Mouse (Mus musculus) liver, embryonic 16.5 days (tissue): ENCODE results near the gene Rasal2. TPM values are rescaled to one million over a fixed set of nuclear protein-coding genes. Genes with fewer than 3 reads are reported as not detected.
A peak's percentile ranks its signal among the peaks of the same experiment; 100 is the strongest.

ENCODE experiments used
- ATAC-seq: fragments of 200-750 bp; cut with Nextera tagmentation; 2 replicates; pipeline ENCODE4 v1.8.0; 2017; ENCODE audit warnings: low read depth, mild to moderate bottlenecking, moderate number of reproducible peaks, moderate library complexity
- H3K27ac ChIP-seq: fragments of 300-500 bp; sonication (generic); 2 replicates; pipeline ENCODE4 v1.5.1; 2014; ENCODE audit warnings: mild to moderate bottlenecking, low read length
- H3K27me3 ChIP-seq: fragments of 300-500 bp; sonication (generic); 2 replicates; pipeline ENCODE4 v1.6.1; 2014; ENCODE audit warnings: low read depth, low read length, mixed read lengths; ENCODE audit not compliant: control insufficient read depth, insufficient read depth
- H3K36me3 ChIP-seq: fragments of 300-500 bp; sonication (generic); 2 replicates; pipeline ENCODE4 v1.6.1; 2014; ENCODE audit warnings: mild to moderate bottlenecking; ENCODE audit not compliant: control insufficient read depth, insufficient read depth
- H3K4me1 ChIP-seq: fragments of 300-500 bp; sonication (generic); 2 replicates; pipeline ENCODE4 v1.6.1; 2014; ENCODE audit warnings: low read depth, low read length, mixed read lengths; ENCODE audit not compliant: control insufficient read depth
- H3K4me2 ChIP-seq: fragments of 300-500 bp; sonication (generic); 2 replicates; pipeline ENCODE4 v1.6.1; 2014; ENCODE audit warnings: low read depth, low read length, mixed read lengths
- H3K4me3 ChIP-seq: fragments of 300-500 bp; sonication (generic); 2 replicates; pipeline ENCODE4 v1.5.1; 2014; ENCODE audit warnings: low read depth, mild to moderate bottlenecking, low read length
- H3K9ac ChIP-seq: fragments of 300-500 bp; sonication (generic); 2 replicates; pipeline ENCODE4 v1.6.1; 2014; ENCODE audit warnings: low read depth, low read length
- H3K9me3 ChIP-seq: fragments of 300-500 bp; sonication (generic); replicated peaks from 2 replicates; pipeline ENCODE4 v1.6.1; 2016; ENCODE audit warnings: low read length; ENCODE audit not compliant: control insufficient read depth
- WGBS: fragments of 180-500 bp; shearing (Covaris S2); extraction: QIAGEN DNeasy Blood & Tissue Kit; methylation state at CpG from one replicate; pipeline ENCODE4 v1.1.7; 2014; ENCODE audit not compliant: insufficient replicate concordance; 5-methylcytosine and 5-hydroxymethylcytosine counted together
- polyA plus RNA-seq: library from polyadenylated mRNA; unstranded; fragments of >200 nt; fragmentation: Nextera tagmentation; extraction: Ambion mirVana; gene quantifications from 2 replicates; pipeline ENCODE4 v1.2.1, GENCODE M21; 2015

Rasal2 gene
- polyA plus RNA-seq, 1 experiment from 2014 or later: 1.4 TPM

GRCm38 (mm10) chr1:157137132-157137853 is 275.1 kb downstream of the Rasal2 start:
- no peaks in the 10 kb centered on the region for H3K4me1 ChIP-seq
- H3K27ac ChIP-seq: no peak overlapping the region
- no peaks in the 10 kb centered on the region for H3K36me3 ChIP-seq
- H3K4me2 ChIP-seq: no peak overlapping the region
- no peaks in the 10 kb centered on the region for H3K9me3 ChIP-seq
- no peak for ATAC-seq
- H3K27me3 ChIP-seq: no peaks in the 10 kb centered on the region
- no peak overlapping the region for H3K9ac ChIP-seq
- H3K4me3 ChIP-seq: no peak overlapping the region
- WGBS: 63% methylated on average over 9 of the region's 9 CpGs

- H3K9me3 ChIP-seq: no peaks in the 10 kb centered on the region
- ATAC-seq: no peak
- no peaks in the 10 kb centered on the region for H3K27me3 ChIP-seq
- no peak overlapping the region for H3K27ac ChIP-seq
- H3K4me1 ChIP-seq: no peaks in the 10 kb centered on the region
- WGBS: 51% methylated on average over 2 of the region's 2 CpGs
- H3K9ac ChIP-seq: no peak overlapping the region
- H3K4me2 ChIP-seq: no peak overlapping the region
- H3K4me3 ChIP-seq: no peak overlapping the region
- no peaks in the 10 kb centered on the region for H3K36me3 ChIP-seq
Measured at GRCm38 (mm10) chr1:157128219-157128618, 284.2 kb downstream of the Rasal2 start.

- no peak for ATAC-seq
- Histone ChIP-seq H3K27ac (no peak overlapping the region), H3K9me3 (no peaks in the 10 kb centered on the region), H3K4me3 (no peak overlapping the region), H3K4me1 (no peaks in the 10 kb centered on the region), H3K36me3 (no peaks in the 10 kb centered on the region), H3K27me3 (no peaks in the 10 kb centered on the region), H3K9ac (no peak overlapping the region), H3K4me2 (no peak overlapping the region)
- WGBS: 60% methylated on average over 3 of the region's 3 CpGs
Measured at GRCm38 (mm10) chr1:157123836-157124235, 288.6 kb downstream of the Rasal2 start.

GRCm38 (mm10) chr1:157119168-157119567 is 293.2 kb downstream of the Rasal2 start:
- Histone ChIP-seq H3K4me3 (no peak overlapping the region), H3K27me3 (no peaks in the 10 kb centered on the region), H3K36me3 (no peaks in the 10 kb centered on the region), H3K9me3 (no peaks in the 10 kb centered on the region), H3K4me2 (no peak overlapping the region), H3K4me1 (no peaks in the 10 kb centered on the region), H3K27ac (no peak overlapping the region), H3K9ac (no peak overlapping the region)
- WGBS: 64% methylated on average over 6 of the region's 6 CpGs
- ATAC-seq: no peak

GRCm38 (mm10) chr1:157117440-157117839 is 295.0 kb downstream of the Rasal2 start:
- Histone ChIP-seq H3K27me3 (no peaks in the 10 kb centered on the region), H3K4me1 (no peaks in the 10 kb centered on the region), H3K36me3 (no peaks in the 10 kb centered on the region), H3K9me3 (no peaks in the 10 kb centered on the region), H3K4me2 (no peak overlapping the region), H3K4me3 (no peak overlapping the region), H3K27ac (no peak overlapping the region), H3K9ac (no peak overlapping the region)
- 56% methylated on average over 3 of the region's 3 CpGs for WGBS
- no peak for ATAC-seq

GRCm38 (mm10) chr1:157114492-157114891 is 297.9 kb downstream of the Rasal2 start:
- no peaks in the 10 kb centered on the region for H3K9me3 ChIP-seq
- H3K4me1 ChIP-seq: no peaks in the 10 kb centered on the region
- H3K4me3 ChIP-seq: no peak overlapping the region
- no peaks in the 10 kb centered on the region for H3K36me3 ChIP-seq
- no peak overlapping the region for H3K9ac ChIP-seq
- no peak for ATAC-seq
- 53% methylated on average over 2 of the region's 2 CpGs for WGBS
- H3K27ac ChIP-seq: no peak overlapping the region
- no peaks in the 10 kb centered on the region for H3K27me3 ChIP-seq
- H3K4me2 ChIP-seq: no peak overlapping the region

- Histone ChIP-seq H3K36me3 (no peaks in the 10 kb centered on the region), H3K4me1 (no peaks in the 10 kb centered on the region), H3K4me3 (no peak overlapping the region), H3K27ac (no peak overlapping the region), H3K4me2 (no peak overlapping the region), H3K9ac (no peak overlapping the region), H3K27me3 (no peaks in the 10 kb centered on the region), H3K9me3 (no peaks in the 10 kb centered on the region)
- no peak for ATAC-seq
- 58% methylated on average over 6 of the region's 6 CpGs for WGBS
Measured at GRCm38 (mm10) chr1:157110287-157110835, 302.0 kb downstream of the Rasal2 start.

GRCm38 (mm10) chr1:157108580-157108979 is 303.8 kb downstream of the Rasal2 start, which contains the start of gene Tex35:
TSS of gene Tex35 (minus strand) at chr1:157108680.
- Histone ChIP-seq H3K9ac (no peak within 1 kb of the TSS), H3K4me2 (no peak within 1 kb of the TSS), H3K27me3 (no peaks in the 10 kb centered on the region), H3K4me3 (no peak within 1 kb of the TSS), H3K27ac (no peak within 1 kb of the TSS), H3K4me1 (no peaks in the 10 kb centered on the region), H3K36me3 (no peaks in the 10 kb centered on the region), H3K9me3 (no peaks in the 10 kb centered on the region)
- WGBS: 71% methylated on average over 4 of the region's 4 CpGs
- no peak for ATAC-seq

GRCm38 (mm10) chr1:157101122-157101865 is 311.1 kb downstream of the Rasal2 start:
- no peaks in the 10 kb centered on the region; the same call in 1 of the 2 replicates for H3K4me1 ChIP-seq
- no peak overlapping the region for H3K4me3 ChIP-seq
- H3K27ac ChIP-seq: no peak overlapping the region
- WGBS: 14% methylated on average over 19 of the region's 19 CpGs
- H3K4me2 ChIP-seq: peak overlapping the region; percentile 39
- ATAC-seq: peak; percentile 43
- no peaks in the 10 kb centered on the region for H3K27me3 ChIP-seq
- H3K9ac ChIP-seq: no peak overlapping the region
- H3K36me3 ChIP-seq: no peaks in the 10 kb centered on the region
- no peaks in the 10 kb centered on the region for H3K9me3 ChIP-seq
